Mouse (Mus musculus) forebrain, postnatal 0 days (tissue): ENCODE measurements around the gene Dnm3. TPM values are rescaled to one million over a fixed set of nuclear protein-coding genes. Genes with fewer than 3 reads are reported as not detected.

Source experiments
- ATAC-seq: fragments of 200-750 bp; cut with Nextera tagmentation; 2 replicates; pipeline ENCODE4 v1.8.0; 2017; ENCODE audit warnings: mild to moderate bottlenecking, moderate library complexity
- DNase-seq: peaks from one replicate; pipeline ENCODE4 v3.0.0-alpha.2; 2015
- H3K27ac ChIP-seq: fragments of 300-500 bp; sonication (generic); 2 replicates; pipeline ENCODE4 v1.5.1; 2014; ENCODE audit warnings: low read depth, mild to moderate bottlenecking, antibody characterized with exemption, low read length, moderate library complexity, mixed read lengths
- H3K27me3 ChIP-seq: fragments of 300-500 bp; sonication (generic); 2 replicates; pipeline ENCODE4 v1.6.1; 2014; ENCODE audit warnings: mild to moderate bottlenecking, low read length, mixed read lengths; ENCODE audit not compliant: insufficient read depth
- H3K36me3 ChIP-seq: fragments of 300-500 bp; sonication (generic); 2 replicates; pipeline ENCODE4 v1.6.1; 2014; ENCODE audit warnings: mild to moderate bottlenecking, moderate library complexity; ENCODE audit not compliant: insufficient read depth
- H3K4me1 ChIP-seq: fragments of 300-500 bp; sonication (generic); 2 replicates; pipeline ENCODE4 v1.6.1; 2014; ENCODE audit warnings: antibody characterized with exemption; ENCODE audit not compliant: insufficient read depth
- H3K4me2 ChIP-seq: fragments of 300-500 bp; sonication (generic); 2 replicates; pipeline ENCODE4 v1.6.1; 2014; ENCODE audit warnings: low read depth, mild to moderate bottlenecking, moderate library complexity
- H3K4me3 ChIP-seq: fragments of 300-500 bp; sonication (generic); 2 replicates; pipeline ENCODE4 v1.5.1; 2014; ENCODE audit warnings: low read depth, low read length, mixed read lengths
- H3K9ac ChIP-seq: fragments of 300-500 bp; sonication (generic); 2 replicates; pipeline ENCODE4 v1.6.1; 2014; ENCODE audit warnings: mild to moderate bottlenecking
- H3K9me3 ChIP-seq: fragments of 300-500 bp; sonication (generic); 2 replicates; pipeline ENCODE4 v1.6.1; 2016; ENCODE audit warnings: low read length
- CTCF ChIP-seq: sonication (generic); IDR thresholded peaks from 2 replicates; pipeline ENCODE4 v1.5.1; 2016; ENCODE audit warnings: antibody characterized with exemption, control low read depth, low read depth
- WGBS: fragments of 180-500 bp; shearing (Covaris S2); extraction: QIAGEN DNeasy Blood & Tissue Kit; methylation state at CpG from one replicate; pipeline ENCODE4 v1.1.7; 2014; 5-methylcytosine and 5-hydroxymethylcytosine counted together
- polyA plus RNA-seq: library from polyadenylated mRNA; unstranded; fragments of >200 nt; fragmentation: Nextera tagmentation; extraction: Ambion mirVana; gene quantifications from 2 replicates; pipeline ENCODE4 v1.2.1, GENCODE M21; 2015
- total RNA-seq: library from RNA; depleted of rRNA; stranded (reverse); fragments of >200 nt; gene quantifications from 2 replicates; pipeline ENCODE4 v1.2.3, GENCODE M21; 2014

Dnm3 gene
- total and polyA plus RNA-seq, 2 experiments from 2014 or later, result 45.3 to 74.4 TPM

GRCm38 (mm10) chr1:162254944-162255343 lies 222.9 kb downstream of the Dnm3 start:
- Histone ChIP-seq H3K9me3 (no peaks in the 10 kb centered on the region), H3K27ac (no peak overlapping the region), H3K9ac (no peak overlapping the region), H3K27me3 (no peaks in the 10 kb centered on the region), H3K4me1 (no peaks in the 10 kb centered on the region), H3K4me3 (no peak overlapping the region), H3K36me3 (no peaks in the 10 kb centered on the region), H3K4me2 (no peak overlapping the region)
- DNase-seq, result no peak
- no peak for TF ChIP-seq CTCF
- 33% methylated on average over 5 of the region's 5 CpGs for WGBS
- no peak for ATAC-seq

DNA sequence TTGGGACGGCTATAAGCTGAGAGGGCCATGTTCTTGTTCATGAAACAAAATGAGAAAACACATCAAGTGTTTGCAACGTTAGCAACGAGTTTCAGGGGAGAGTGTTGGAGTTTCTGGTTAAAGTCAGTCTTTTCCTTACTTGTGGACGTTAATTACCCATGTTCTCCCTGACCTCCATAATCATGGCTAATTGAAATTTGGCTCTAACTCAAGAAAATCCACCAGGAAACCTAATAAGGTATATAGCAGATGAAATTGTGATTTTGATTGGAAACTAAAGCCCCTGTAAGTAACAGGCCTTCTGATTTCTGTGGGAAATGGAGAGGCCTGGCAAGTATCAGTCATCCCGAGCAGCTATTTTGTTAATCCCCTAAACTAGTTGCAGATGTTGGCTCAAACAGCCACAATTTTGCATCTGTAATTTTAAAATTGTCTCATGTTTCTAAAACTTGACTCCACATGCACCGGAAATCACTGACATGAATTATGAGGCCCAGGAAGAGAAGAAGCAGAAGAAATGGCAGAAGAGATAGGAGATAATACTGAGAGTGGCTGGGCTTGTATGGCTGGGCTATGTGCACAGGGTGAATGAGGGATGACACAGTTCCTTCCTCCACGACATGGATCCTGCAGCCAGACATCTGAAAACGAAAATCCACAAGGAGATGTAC lies 223.7 kb downstream of the Dnm3 start:
- WGBS, result 75% methylated on average over 8 of the region's 8 CpGs
- no peaks in the 10 kb centered on the region for H3K27me3 ChIP-seq
- H3K9me3 ChIP-seq, result no peaks in the 10 kb centered on the region
- H3K27ac ChIP-seq, result no peak overlapping the region
- H3K4me3 ChIP-seq, result no peak overlapping the region
- no peak overlapping the region for H3K4me2 ChIP-seq
- H3K9ac ChIP-seq, result no peak overlapping the region
- no peaks in the 10 kb centered on the region for H3K4me1 ChIP-seq
- TF ChIP-seq CTCF, result no peak
- ATAC-seq (no peak), DNase-seq (no peak)
- no peaks in the 10 kb centered on the region for H3K36me3 ChIP-seq

DNA sequence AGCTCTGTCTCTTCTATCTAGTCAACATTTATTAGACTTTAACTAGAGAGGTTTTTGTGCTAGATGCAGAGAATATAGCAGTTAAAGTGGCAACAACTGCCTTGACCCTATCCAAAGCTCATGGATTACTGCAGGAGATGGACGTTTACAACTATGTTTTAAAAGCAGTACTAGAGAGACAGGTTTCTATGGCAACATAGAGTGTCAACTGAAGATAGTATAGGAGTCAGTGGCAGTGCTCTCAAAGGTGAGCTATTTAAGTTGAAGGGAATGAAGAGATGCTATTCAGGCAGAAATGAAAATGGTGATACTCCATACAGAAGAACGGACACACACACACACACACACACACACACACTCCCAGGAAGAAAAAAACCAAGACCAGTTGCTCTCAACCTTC lies 225.0 kb downstream of the Dnm3 start:
- Histone ChIP-seq H3K36me3 (no peaks in the 10 kb centered on the region), H3K9me3 (no peaks in the 10 kb centered on the region), H3K27me3 (no peaks in the 10 kb centered on the region), H3K9ac (no peak overlapping the region), H3K27ac (no peak overlapping the region), H3K4me2 (no peak overlapping the region), H3K4me1 (no peaks in the 10 kb centered on the region), H3K4me3 (no peak overlapping the region)
- WGBS, result 73% methylated on average over 2 of the region's 2 CpGs
- no peak for TF ChIP-seq CTCF
- DNase-seq, result no peak
- ATAC-seq, result peak; percentile 47; the same call in 1 of the 2 replicates

DNA sequence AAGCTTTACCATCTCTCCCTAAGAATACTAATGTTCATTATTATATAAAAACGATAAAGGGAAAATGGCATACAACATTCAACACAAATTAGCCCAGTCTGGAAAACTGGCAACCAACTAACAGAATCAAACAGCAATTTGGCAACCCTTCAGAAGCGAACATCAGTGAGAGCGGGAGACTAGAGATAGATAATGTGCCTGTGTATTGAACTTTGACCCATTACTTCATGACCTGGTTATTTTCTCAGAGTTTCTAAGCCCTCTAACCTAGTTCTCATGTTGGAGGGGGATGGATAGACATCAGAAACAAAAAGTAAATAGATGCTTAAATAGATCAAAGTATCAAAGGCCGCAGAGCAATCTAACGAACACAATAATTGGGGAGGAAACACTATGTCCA lies 230.6 kb downstream of the Dnm3 start:
- Histone ChIP-seq H3K9me3 (no peaks in the 10 kb centered on the region), H3K4me2 (no peak overlapping the region), H3K4me1 (no peaks in the 10 kb centered on the region), H3K4me3 (no peak overlapping the region), H3K9ac (no peak overlapping the region), H3K27ac (no peak overlapping the region), H3K27me3 (no peaks in the 10 kb centered on the region), H3K36me3 (no peaks in the 10 kb centered on the region; the same call in 1 of the 2 replicates)
- no peak for ATAC-seq
- no peak for DNase-seq
- 76% methylated on average over 5 of the region's 5 CpGs for WGBS
- TF ChIP-seq CTCF, result no peak

- Histone ChIP-seq H3K9me3 (no peaks in the 10 kb centered on the region), H3K4me2 (no peak overlapping the region), H3K4me3 (no peak overlapping the region), H3K9ac (no peak overlapping the region), H3K36me3 (no peaks in the 10 kb centered on the region; the same call in 1 of the 2 replicates), H3K27ac (no peak overlapping the region), H3K27me3 (no peaks in the 10 kb centered on the region), H3K4me1 (no peaks in the 10 kb centered on the region)
- TF ChIP-seq CTCF, result no peak
- ATAC-seq (no peak), DNase-seq (no peak)
- WGBS, result 78% methylated on average over 2 of the region's 2 CpGs
Observed at GRCm38 (mm10) chr1:162243651-162243990, 234.2 kb downstream of the Dnm3 start.

DNA sequence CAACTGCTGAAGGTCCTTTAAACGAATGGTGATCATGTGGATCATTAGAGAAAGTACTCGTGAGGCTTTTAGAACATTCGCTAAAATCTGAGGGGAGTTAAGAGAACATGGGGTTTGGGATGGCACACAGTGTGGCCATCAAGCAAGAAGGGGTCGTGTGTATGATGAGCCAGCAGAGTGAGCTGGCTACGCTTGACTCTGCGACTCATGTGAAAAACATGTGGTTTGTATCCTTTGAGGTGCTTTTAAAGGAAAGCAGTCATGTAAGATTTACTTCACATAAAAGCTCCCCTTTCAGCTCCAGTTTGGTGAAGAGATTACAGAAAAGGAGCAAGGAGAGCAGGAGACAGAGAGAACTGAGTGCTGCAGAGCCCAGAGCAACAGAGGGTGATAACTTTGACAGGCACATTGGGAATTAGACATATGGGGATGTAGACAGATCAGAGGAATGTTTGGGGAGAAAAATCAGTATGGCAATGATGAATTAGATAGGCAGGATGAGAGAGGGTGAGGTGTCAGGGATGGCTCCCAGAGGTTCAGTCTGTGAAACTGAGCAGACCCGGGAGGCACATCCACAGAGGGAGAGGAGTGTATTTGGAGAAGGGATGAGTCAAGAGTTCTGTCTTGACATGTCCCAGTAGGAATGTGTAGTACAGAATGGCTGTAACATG lies 234.7 kb downstream of the Dnm3 start:
- no peak overlapping the region for H3K4me2 ChIP-seq
- no peaks in the 10 kb centered on the region for H3K4me1 ChIP-seq
- H3K9me3 ChIP-seq, result no peaks in the 10 kb centered on the region
- H3K9ac ChIP-seq, result no peak overlapping the region
- no peaks in the 10 kb centered on the region for H3K27me3 ChIP-seq
- no peaks in the 10 kb centered on the region; the same call in 1 of the 2 replicates for H3K36me3 ChIP-seq
- no peak for DNase-seq
- WGBS, result 73% methylated on average over 7 of the region's 7 CpGs
- no peak overlapping the region for H3K4me3 ChIP-seq
- H3K27ac ChIP-seq, result no peak overlapping the region
- no peak for ATAC-seq
- TF ChIP-seq CTCF, result no peak

DNA sequence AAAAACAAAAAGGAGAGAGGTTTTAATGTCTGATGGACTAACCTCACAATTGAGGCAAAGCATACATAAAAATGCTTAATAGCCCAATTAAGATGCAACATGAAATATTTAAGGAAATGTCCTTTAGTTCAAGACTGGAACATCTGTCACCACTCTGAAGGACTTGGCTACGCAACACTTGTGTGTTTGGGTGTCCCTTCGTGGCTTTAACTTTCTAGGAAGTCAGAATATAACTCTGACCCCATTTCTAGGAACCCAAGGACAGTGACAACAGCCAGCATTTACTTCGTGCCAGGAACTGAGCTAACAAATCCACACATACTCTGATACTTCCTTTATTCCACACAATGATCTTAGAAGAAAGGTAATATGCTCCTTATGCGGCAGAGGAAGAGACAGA lies 237.1 kb downstream of the Dnm3 start:
- Histone ChIP-seq H3K36me3 (no peaks in the 10 kb centered on the region; the same call in 1 of the 2 replicates), H3K9me3 (no peaks in the 10 kb centered on the region), H3K4me3 (no peak overlapping the region), H3K4me1 (no peaks in the 10 kb centered on the region), H3K9ac (no peak overlapping the region), H3K27ac (no peak overlapping the region), H3K27me3 (no peaks in the 10 kb centered on the region), H3K4me2 (no peak overlapping the region)
- no peak for TF ChIP-seq CTCF
- ATAC-seq (no peak), DNase-seq (no peak)
- WGBS, result 87% methylated on average over 4 of the region's 4 CpGs
